Mouse (Mus musculus): ENCODE measurements at regions not wholly inside any gene's neighbourhood (a gene's known extent, or its start where the extent isn't known, plus 50 kb on each side); places are given as distances from the start of the nearest gene placed in this dataset.
A peak's percentile ranks its signal among the peaks of the same experiment; 100 is the strongest.

- Histone ChIP-seq H3K9ac (no peak overlapping the region), H3K4me3 (replicated peaks) (no peak overlapping the region), H3K4me1 (replicated peaks) (peaks cover 11% of the 10 kb centered on the region; the same call in 1 of the 2 replicates), H3K27me3 (replicated peaks) (no peaks in the 10 kb centered on the region), H3K36me3 (no peaks in the 10 kb centered on the region), H3K9me3 (no peaks in the 10 kb centered on the region), H3K27ac (peak overlapping the region; percentile 54; the same call in 1 of the 2 replicates), H3K4me2 (replicated peaks) (no peak overlapping the region)
- 75% methylated on average over 11 of the region's 11 CpGs for WGBS
- ATAC-seq, result no peak
These were observed 73.7 kb upstream of the 1700021F07Rik start for GRCm38 (mm10) chr2:173448546-173449187.

GRCm38 (mm10) chr2:173449198-173449597 is 73.2 kb upstream of the 1700021F07Rik start:
- no peaks in the 10 kb centered on the region for H3K27me3 ChIP-seq (replicated peaks)
- no peak overlapping the region for H3K4me3 ChIP-seq (replicated peaks)
- H3K4me1 ChIP-seq (replicated peaks), result peaks cover 11% of the 10 kb centered on the region; the same call in 1 of the 2 replicates
- no peaks in the 10 kb centered on the region for H3K36me3 ChIP-seq
- WGBS, result 39% methylated on average over 5 of the region's 5 CpGs
- H3K9ac ChIP-seq, result no peak overlapping the region
- peak overlapping the region; percentile 54; the same call in 1 of the 2 replicates for H3K27ac ChIP-seq
- no peaks in the 10 kb centered on the region for H3K9me3 ChIP-seq
- peak; percentile 43; the same call in 1 of the 2 replicates for ATAC-seq
- no peak overlapping the region for H3K4me2 ChIP-seq (replicated peaks)

- Histone ChIP-seq H3K27me3 (replicated peaks) (no peaks in the 10 kb centered on the region), H3K4me1 (replicated peaks) (peaks cover 11% of the 10 kb centered on the region; the same call in 1 of the 2 replicates), H3K9me3 (no peaks in the 10 kb centered on the region), H3K27ac (no peak overlapping the region), H3K4me2 (replicated peaks) (no peak overlapping the region), H3K9ac (no peak overlapping the region), H3K4me3 (replicated peaks) (no peak overlapping the region), H3K36me3 (no peaks in the 10 kb centered on the region)
- peak; percentile 67; the same call in 1 of the 2 replicates for ATAC-seq
- WGBS, result 43% methylated on average over 15 of the region's 15 CpGs
These were observed 70.3 kb upstream of the 1700021F07Rik start for GRCm38 (mm10) chr2:173451993-173452481.

GRCm38 (mm10) chr2:173452800-173453199 is 69.6 kb upstream of the 1700021F07Rik start:
- Histone ChIP-seq H3K36me3 (no peaks in the 10 kb centered on the region), H3K27me3 (replicated peaks) (no peaks in the 10 kb centered on the region), H3K9ac (no peak overlapping the region), H3K4me1 (replicated peaks) (peaks cover 11% of the 10 kb centered on the region; the same call in 1 of the 2 replicates), H3K4me2 (replicated peaks) (no peak overlapping the region), H3K4me3 (replicated peaks) (no peak overlapping the region), H3K9me3 (no peaks in the 10 kb centered on the region), H3K27ac (no peak overlapping the region)
- no peak for ATAC-seq
- 83% methylated on average over 4 of the region's 4 CpGs for WGBS

GRCm38 (mm10) chr2:173453569-173454405 is 68.6 kb upstream of the 1700021F07Rik start:
- no peaks in the 10 kb centered on the region for H3K9me3 ChIP-seq
- no peaks in the 10 kb centered on the region for H3K27me3 ChIP-seq (replicated peaks)
- H3K36me3 ChIP-seq, result no peaks in the 10 kb centered on the region
- no peak overlapping the region for H3K27ac ChIP-seq
- no peak overlapping the region for H3K4me2 ChIP-seq (replicated peaks)
- H3K9ac ChIP-seq, result no peak overlapping the region
- H3K4me3 ChIP-seq (replicated peaks), result no peak overlapping the region
- ATAC-seq, result no peak
- H3K4me1 ChIP-seq (replicated peaks), result peaks cover 7% of the 10 kb centered on the region; the same call in 1 of the 2 replicates
- whole genome bisulfite sequencing, result 72% methylated on average over 14 of the region's 14 CpGs

- no peak overlapping the region for H3K27ac ChIP-seq
- ATAC-seq, result no peak
- H3K27me3 ChIP-seq (replicated peaks), result no peaks in the 10 kb centered on the region
- H3K4me3 ChIP-seq (replicated peaks), result no peak overlapping the region
- no peaks in the 10 kb centered on the region for H3K9me3 ChIP-seq
- H3K36me3 ChIP-seq, result no peaks in the 10 kb centered on the region
- no peak overlapping the region for H3K9ac ChIP-seq
- H3K4me2 ChIP-seq (replicated peaks), result no peak overlapping the region
- WGBS, result 93% methylated on average over 4 of the region's 4 CpGs
- H3K4me1 ChIP-seq (replicated peaks), result no peaks in the 10 kb centered on the region
These were observed 67.6 kb upstream of the 1700021F07Rik start for GRCm38 (mm10) chr2:173454741-173455140.

GRCm38 (mm10) chr2:173455216-173455615 is 67.2 kb upstream of the 1700021F07Rik start:
- no peak overlapping the region for H3K9ac ChIP-seq
- no peak overlapping the region for H3K27ac ChIP-seq
- H3K9me3 ChIP-seq, result no peaks in the 10 kb centered on the region
- ATAC-seq, result no peak
- H3K4me1 ChIP-seq (replicated peaks), result no peaks in the 10 kb centered on the region
- H3K27me3 ChIP-seq (replicated peaks), result no peaks in the 10 kb centered on the region
- H3K4me2 ChIP-seq (replicated peaks), result no peak overlapping the region
- 85% methylated on average over 12 of the region's 12 CpGs for WGBS
- H3K36me3 ChIP-seq, result no peaks in the 10 kb centered on the region
- no peak overlapping the region for H3K4me3 ChIP-seq (replicated peaks)

- Histone ChIP-seq H3K9me3 (no peaks in the 10 kb centered on the region), H3K4me1 (replicated peaks) (no peaks in the 10 kb centered on the region), H3K4me3 (replicated peaks) (no peak overlapping the region), H3K9ac (no peak overlapping the region), H3K27ac (no peak overlapping the region), H3K4me2 (replicated peaks) (no peak overlapping the region), H3K36me3 (no peaks in the 10 kb centered on the region), H3K27me3 (replicated peaks) (no peaks in the 10 kb centered on the region)
- ATAC-seq, result no peak
- 83% methylated on average over 7 of the region's 7 CpGs for WGBS
These were observed 66.3 kb upstream of the 1700021F07Rik start for GRCm38 (mm10) chr2:173456083-173456482.

- Histone ChIP-seq H3K27ac (no peak overlapping the region), H3K4me3 (replicated peaks) (no peak overlapping the region), H3K9me3 (no peaks in the 10 kb centered on the region), H3K4me2 (replicated peaks) (no peak overlapping the region), H3K4me1 (replicated peaks) (no peaks in the 10 kb centered on the region), H3K9ac (no peak overlapping the region), H3K36me3 (no peaks in the 10 kb centered on the region), H3K27me3 (replicated peaks) (no peaks in the 10 kb centered on the region)
- ATAC-seq, result no peak
- 89% methylated on average over 9 of the region's 9 CpGs for WGBS
These were observed 65.3 kb upstream of the 1700021F07Rik start for GRCm38 (mm10) chr2:173456924-173457623.

- Histone ChIP-seq H3K4me2 (replicated peaks) (no peak overlapping the region), H3K4me1 (replicated peaks) (no peaks in the 10 kb centered on the region), H3K27me3 (replicated peaks) (no peaks in the 10 kb centered on the region), H3K4me3 (replicated peaks) (no peak overlapping the region), H3K36me3 (no peaks in the 10 kb centered on the region), H3K27ac (no peak overlapping the region), H3K9me3 (no peaks in the 10 kb centered on the region), H3K9ac (no peak overlapping the region)
- WGBS, result 85% methylated on average over 18 of the region's 18 CpGs
- no peak for ATAC-seq
These were observed 64.6 kb upstream of the 1700021F07Rik start for GRCm38 (mm10) chr2:173457624-173458320.

- Histone ChIP-seq H3K9me3 (no peaks in the 10 kb centered on the region), H3K27ac (no peak overlapping the region), H3K9ac (no peak overlapping the region), H3K4me1 (replicated peaks) (no peaks in the 10 kb centered on the region), H3K27me3 (replicated peaks) (no peaks in the 10 kb centered on the region), H3K36me3 (no peaks in the 10 kb centered on the region), H3K4me3 (replicated peaks) (no peak overlapping the region), H3K4me2 (replicated peaks) (no peak overlapping the region)
- WGBS, result 89% methylated on average over 12 of the region's 12 CpGs
- ATAC-seq, result no peak
These were observed 63.5 kb upstream of the 1700021F07Rik start for GRCm38 (mm10) chr2:173458861-173459260.

Measured in intestine, embryonic 15.5 days (tissue).